In the genomic region with DNA sequence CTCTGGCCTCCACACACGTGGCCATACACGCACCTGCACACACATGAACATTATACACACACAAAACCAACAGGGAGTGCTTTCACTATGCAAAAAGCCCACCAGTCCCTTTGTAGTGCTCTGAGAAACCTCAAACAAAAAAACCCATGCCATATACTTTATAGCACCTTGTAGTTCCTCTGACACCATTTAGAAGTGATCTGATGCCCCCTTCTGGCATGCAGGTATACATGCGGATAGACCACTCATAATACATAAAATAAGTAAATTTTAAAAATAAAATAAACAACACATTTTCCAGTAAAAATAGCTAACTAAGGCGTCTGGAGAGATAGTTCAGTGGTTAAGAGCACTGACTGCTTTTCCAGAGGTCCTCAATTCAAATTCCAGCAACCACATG, we compare ENCODE assay signal across 9 mouse cellular contexts. TPM values are rescaled to one million over a fixed set of nuclear protein-coding genes. Genes with fewer than 3 reads are reported as not detected.
DNase-seq lines count a peak whose midpoint lies in the region; ATAC-seq and TF ChIP-seq lines count a peak whose summit lies in the region.
"Had no signal": no experiment of that assay in that cellular context is flagged by ENCODE, and none has a peak within 500 bp of the region (broad histone marks: within the 10 kb centered on the region; RNA-seq: fewer than 3 reads in every experiment).

No protein-coding gene starts in this region.

- TF ChIP-seq EP300 in heart, adult 2 months (IDR thresholded peaks at IDR 0.05; ENCODE audit: insufficient read depth, low read depth, low read length) = no peak
- TF ChIP-seq EP300 in liver, embryonic 14.5 days (IDR thresholded peaks at IDR 0.05; ENCODE audit: low read depth) = no peak

- no peak for ATAC-seq in liver, embryonic 14.5 days (ENCODE audit: insufficient read depth)
- ATAC-seq in neural tube, embryonic 15.5 days (ENCODE audit: low FRiP score) = no peak

- no peaks in the 10 kb centered on the region for H3K36me3 ChIP-seq in heart, adult 2 months (ENCODE audit: control insufficient read depth, insufficient read depth, low read length)
- H3K36me3 ChIP-seq in liver, embryonic 14.5 days (replicated peaks; ENCODE audit: control insufficient read depth, insufficient read depth, low read depth) = peaks cover 62% of the 10 kb centered on the region
- peaks cover 72% of the 10 kb centered on the region for H3K36me3 ChIP-seq in neural tube, embryonic 15.5 days

- DNase-seq in heart, adult 2 months = no peak
- DNase-seq in heart, adult 8-10 months (ENCODE audit: low spot score) = no peak
- DNase-seq in 416B (ENCODE audit: low read depth) = peak; percentile 80
- peak; percentile 42 for DNase-seq in T-cell, adult 2 months (ENCODE audit: low spot score)
- peak in 1 of 3 experiments; percentile 54 for DNase-seq in liver, embryonic 14.5 days (ENCODE audit: low read depth in 3 of 3, low spot score in 3 of 3)
- no peak for DNase-seq in left cerebral cortex, adult 9 months (ENCODE audit: low spot score in 2 of 2)
- no peak for DNase-seq in layer of hippocampus, postnatal 14 days (ENCODE audit: low spot score in 2 of 2)

- no peak overlapping the region for H3K4me3 ChIP-seq in heart, adult 2 months
- H3K4me3 ChIP-seq in liver, embryonic 14.5 days (ENCODE audit: insufficient read depth in 1 of 2, low read depth in 2 of 2, low read length in 2 of 2) = no peak overlapping the region
- no peak overlapping the region for H3K4me3 ChIP-seq in neural tube, embryonic 15.5 days (replicated peaks)
- H3K4me3 ChIP-seq: embryonic facial prominence, embryonic 13.5 days had no signal

- no peak overlapping the region for H3K9ac ChIP-seq in heart, adult 2 months (ENCODE audit: low read depth, low read length)
- no peak overlapping the region; the same call in 1 of the 2 replicates for H3K9ac ChIP-seq in liver, embryonic 14.5 days (replicated peaks)
- no peak overlapping the region for H3K9ac ChIP-seq in neural tube, embryonic 15.5 days (replicated peaks)
- H3K9ac ChIP-seq: embryonic facial prominence, embryonic 13.5 days had no signal

- no peak overlapping the region for H3K27ac ChIP-seq in heart, adult 2 months
- no peak overlapping the region for H3K27ac ChIP-seq in liver, embryonic 14.5 days
- no peak overlapping the region for H3K27ac ChIP-seq in neural tube, embryonic 15.5 days (replicated peaks)
- H3K27ac ChIP-seq: embryonic facial prominence, embryonic 13.5 days had no signal

- intact Hi-C loops in heart, adult 2 months (cut with DNase I) = loop anchor here (1.0 to 5.0 kb wide), 2 partner anchors 65 to 230 kb away; no protein-coding TSS in a partner anchor

- no peaks in the 10 kb centered on the region for H3K27me3 ChIP-seq in heart, adult 2 months (ENCODE audit: control insufficient read depth, insufficient read depth, low read length)
- no peaks in the 10 kb centered on the region for H3K27me3 ChIP-seq in liver, embryonic 14.5 days (ENCODE audit: control insufficient read depth, insufficient read depth, low read length)
- no peaks in the 10 kb centered on the region for H3K27me3 ChIP-seq in neural tube, embryonic 15.5 days (replicated peaks)
- H3K27me3 ChIP-seq: embryonic facial prominence, embryonic 13.5 days had no signal

- H3K79me2 ChIP-seq in heart, adult 2 months (replicated peaks; ENCODE audit: control insufficient read depth, insufficient read depth, low read length) = no peaks in the 10 kb centered on the region

- no peaks in the 10 kb centered on the region for H3K4me1 ChIP-seq in heart, adult 2 months (ENCODE audit: control insufficient read depth, insufficient read depth, low read length)
- H3K4me1 ChIP-seq in liver, embryonic 14.5 days (replicated peaks; ENCODE audit: control insufficient read depth in 2 of 2, insufficient read depth in 2 of 2, low read length in 1 of 2) = peaks cover 6 to 7% of the 10 kb centered on the region in 2 experiments; a peak in 3 of 4 replicates
- H3K4me1 ChIP-seq in neural tube, embryonic 15.5 days = peaks cover 11% of the 10 kb centered on the region

- WGBS in heart, adult 2 months = 76% methylated on average over 4 of the region's 4 CpGs
- WGBS in liver, embryonic 14.5 days (ENCODE audit: insufficient replicate concordance) = 63% methylated on average over 4 of the region's 4 CpGs
- WGBS in neural tube, embryonic 15.5 days = 70% methylated on average over 4 of the region's 4 CpGs

- no peaks in the 10 kb centered on the region for H3K9me3 ChIP-seq in liver, embryonic 14.5 days (ENCODE audit: control insufficient read depth, low read length)
- H3K9me3 ChIP-seq in neural tube, embryonic 15.5 days (replicated peaks) = no peaks in the 10 kb centered on the region
- H3K9me3 ChIP-seq: embryonic facial prominence, embryonic 13.5 days had no signal

- no peak for TF ChIP-seq POLR2A in heart, adult 2 months (IDR thresholded peaks at IDR 0.05; ENCODE audit: insufficient read depth, low read depth, low read length)

- TF ChIP-seq CTCF in heart, adult 2 months (IDR thresholded peaks at IDR 0.05) = peak; percentile 74
- peak; percentile 66 for TF ChIP-seq CTCF in liver, embryonic 14.5 days (IDR thresholded peaks at IDR 0.05; ENCODE audit: low read depth)

- no peak overlapping the region; the same call in 1 of the 2 replicates for H3K4me2 ChIP-seq in liver, embryonic 14.5 days (ENCODE audit: low read depth)
- no peak overlapping the region for H3K4me2 ChIP-seq in neural tube, embryonic 15.5 days
- H3K4me2 ChIP-seq: embryonic facial prominence, embryonic 13.5 days had no signal

RNA-seq across cellular contexts. Expression of a gene that starts 4.3 kb away (rescaled TPM):
- total RNA-seq in heart, adult 2 months (2021) = 10 to 100 TPM; 13.9 to 15.3 TPM
- 15.5 and 17.9 TPM in 2 replicates for polyA plus RNA-seq in heart, adult 2 months (2012; rRNA removed)
- total RNA-seq in heart, adult 8-10 months (2022) = 10 to 100 TPM; 15.3 to 20.2 (median 16.5) TPM
- polyA plus RNA-seq in liver, embryonic 14.5 days (2012; rRNA removed) = 9.4 and 9.7 TPM in 2 replicates
- 11.5 and 12.0 TPM in 2 replicates for polyA plus RNA-seq in liver, embryonic 14.5 days (2014; fragmentation: Nextera tagmentation; extraction: Ambion mirVana)
- 37.4 and 40.8 TPM in 2 replicates for polyA plus RNA-seq in neural tube, embryonic 15.5 days (2015; fragmentation: Nextera tagmentation; extraction: Ambion mirVana)
- 10 to 100 TPM; 41.8 to 46.1 TPM for total RNA-seq in layer of hippocampus, postnatal 14 days (2021)

RNA-seq across cellular contexts. Expression of a gene that starts 13.2 kb away (rescaled TPM):
- 10 to 100 TPM; 39.8 to 49.3 TPM for total RNA-seq in heart, adult 2 months (2021)
- polyA plus RNA-seq in heart, adult 2 months (2012; rRNA removed) = 37.8 and 51.3 TPM in 2 replicates
- total RNA-seq in heart, adult 8-10 months (2022) = 10 to 100 TPM; 42.1 to 48.8 (median 45.4) TPM
- polyA plus RNA-seq in liver, embryonic 14.5 days (2012; rRNA removed) = 837 and 876 TPM in 2 replicates
- 1,376 and 1,452 TPM in 2 replicates for polyA plus RNA-seq in liver, embryonic 14.5 days (2014; fragmentation: Nextera tagmentation; extraction: Ambion mirVana)
- 58.3 and 62.5 TPM in 2 replicates for polyA plus RNA-seq in neural tube, embryonic 15.5 days (2015; fragmentation: Nextera tagmentation; extraction: Ambion mirVana)
- 10 to 100 TPM; 22.6 to 22.8 TPM for total RNA-seq in layer of hippocampus, postnatal 14 days (2021)

RNA-seq across cellular contexts. Expression of a gene that starts 22.1 kb away (rescaled TPM):
- total RNA-seq in heart, adult 2 months (2021) = 10 to 100 TPM; 73.9 to 79.6 TPM
- polyA plus RNA-seq in heart, adult 2 months (2012; rRNA removed) = 23.1 and 41.1 TPM in 2 replicates
- 10 to 100 TPM; 50.4 to 82.6 (median 67.0) TPM for total RNA-seq in heart, adult 8-10 months (2022)
- 12.5 and 16.5 TPM in 2 replicates for polyA plus RNA-seq in liver, embryonic 14.5 days (2012; rRNA removed)
- 12.5 and 12.8 TPM in 2 replicates for polyA plus RNA-seq in liver, embryonic 14.5 days (2014; fragmentation: Nextera tagmentation; extraction: Ambion mirVana)
- polyA plus RNA-seq in neural tube, embryonic 15.5 days (2015; fragmentation: Nextera tagmentation; extraction: Ambion mirVana) = 26.5 and 30.8 TPM in 2 replicates
- total RNA-seq in layer of hippocampus, postnatal 14 days (2021) = 100 to 1,000 TPM in 1 of 2 experiments, 10 to 100 TPM in 1; 97.1 to 116 TPM

RNA-seq across cellular contexts. Expression of a gene that starts 22.7 kb away (rescaled TPM):
- 10 to 100 TPM; 12.8 TPM for total RNA-seq in heart, adult 2 months (2021)
- polyA plus RNA-seq in heart, adult 2 months (2012; rRNA removed) = 12.7 and 14.2 TPM in 2 replicates
- total RNA-seq in heart, adult 8-10 months (2022) = 10 to 100 TPM; 10.5 to 12.3 (median 11.4) TPM
- polyA plus RNA-seq in liver, embryonic 14.5 days (2012; rRNA removed) = 177 and 217 TPM in 2 replicates
- 168 and 190 TPM in 2 replicates for polyA plus RNA-seq in liver, embryonic 14.5 days (2014; fragmentation: Nextera tagmentation; extraction: Ambion mirVana)
- 108 and 149 TPM in 2 replicates for polyA plus RNA-seq in neural tube, embryonic 15.5 days (2015; fragmentation: Nextera tagmentation; extraction: Ambion mirVana)
- total RNA-seq in layer of hippocampus, postnatal 14 days (2021) = 10 to 100 TPM; 50.5 to 59.1 TPM

RNA-seq across cellular contexts. Expression of a gene that starts 31.4 kb away (rescaled TPM):
- 10 to 100 TPM; 18.9 to 20.6 TPM for total RNA-seq in heart, adult 2 months (2021)
- 34.3 and 51.3 TPM in 2 replicates for polyA plus RNA-seq in heart, adult 2 months (2012; rRNA removed)
- total RNA-seq in heart, adult 8-10 months (2022) = 10 to 100 TPM; 19.4 to 23.5 (median 20.5) TPM
- polyA plus RNA-seq in liver, embryonic 14.5 days (2012; rRNA removed) = 16.4 and 19.5 TPM in 2 replicates
- polyA plus RNA-seq in liver, embryonic 14.5 days (2014; fragmentation: Nextera tagmentation; extraction: Ambion mirVana) = 18.8 and 20.2 TPM in 2 replicates
- polyA plus RNA-seq in neural tube, embryonic 15.5 days (2015; fragmentation: Nextera tagmentation; extraction: Ambion mirVana) = 30.5 and 34.0 TPM in 2 replicates
- 10 to 100 TPM; 16.2 to 16.3 TPM for total RNA-seq in layer of hippocampus, postnatal 14 days (2021)

Comparison
In these comparisons a context has a peak if more than half of its experiments do, and no peak if none do; other contexts are left out.
1. DNase-seq: peak in 416B (single experiment) and T-cell, adult 2 months (single experiment); none in heart, adult 2 months (0 of 2), heart, adult 8-10 months (single experiment), left cerebral cortex, adult 9 months (0 of 2) and layer of hippocampus, postnatal 14 days (0 of 2).